Mouse (Mus musculus) heart, postnatal 36 days (tissue): ENCODE measurements around the gene I0C0044D17Rik. TPM values are rescaled to one million over a fixed set of nuclear protein-coding genes. Genes with fewer than 3 reads are reported as not detected.
"Not testable (repeated sequence)": the region's sequence is repeated elsewhere in the genome, so short reads cannot be mapped to it uniquely, and the experiment has no call there.

ENCODE experiments used
- DNase-seq, 2 experiments: peaks; one replicate each; pipeline ENCODE4 v3.0.0; 2021 to 2022
- intact Hi-C: fragments of 180-260 bp; cut with DNase I; formaldehyde crosslinking; loops from one replicate; pipeline ENCODE4 v1.15.1; 2025
- total RNA-seq, 2 experiments: library from RNA; stranded (reverse); gene quantifications; 2 replicates each; pipeline ENCODE4 v1.2.3; 2021

Gene I0C0044D17Rik
- not detected for total RNA-seq

- DNase-seq, intact Hi-C loops: not testable (repeated sequence)
Measured at GRCm38 (mm10) chr4:98823740-98824139, at the start of gene I0C0044D17Rik. I0C0044D17Rik (minus strand) TSS chr4:98823840.

DNA sequence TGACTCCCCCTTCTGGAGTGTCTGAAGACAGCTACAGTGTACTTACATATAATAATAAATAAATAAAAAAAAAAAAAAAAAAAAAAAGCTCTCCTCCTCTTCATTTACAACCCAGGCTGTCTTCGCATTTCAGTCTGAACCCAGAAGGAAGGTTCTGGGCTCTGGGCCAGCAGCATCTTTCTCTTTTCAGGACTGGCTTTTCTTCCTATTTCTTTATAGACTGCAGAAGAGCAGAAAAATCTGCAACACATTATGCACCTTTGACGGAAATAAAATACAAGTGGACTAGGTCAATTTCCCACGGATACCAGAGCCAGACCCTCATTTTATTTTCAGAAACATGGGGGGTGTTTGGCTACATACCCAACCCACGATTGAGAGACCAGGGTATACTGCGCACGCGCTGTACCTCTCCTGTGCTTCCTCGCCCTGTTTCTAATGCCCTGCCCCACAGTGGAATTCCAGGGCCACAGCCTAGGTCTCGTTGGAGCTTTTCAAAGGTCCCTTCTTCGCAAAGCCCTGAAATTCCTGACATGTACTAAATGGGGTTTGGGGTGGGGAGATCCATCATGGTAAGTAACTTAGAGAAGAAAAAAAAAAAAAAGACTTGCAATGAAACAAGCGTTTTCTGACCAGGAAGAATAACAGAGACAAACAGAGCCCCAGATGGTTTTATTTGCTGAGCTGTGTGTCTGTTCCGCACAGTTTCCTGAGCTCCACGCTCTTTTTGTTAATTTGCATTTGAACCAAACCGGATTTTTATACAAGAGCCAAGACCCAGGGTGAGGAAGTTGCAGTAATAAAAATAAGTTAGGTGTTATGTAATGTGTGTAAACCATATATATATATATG lies 42.0 kb upstream of the I0C0044D17Rik start:
- intact Hi-C loops, result no loop called here
- DNase-seq, result no peak

DNA sequence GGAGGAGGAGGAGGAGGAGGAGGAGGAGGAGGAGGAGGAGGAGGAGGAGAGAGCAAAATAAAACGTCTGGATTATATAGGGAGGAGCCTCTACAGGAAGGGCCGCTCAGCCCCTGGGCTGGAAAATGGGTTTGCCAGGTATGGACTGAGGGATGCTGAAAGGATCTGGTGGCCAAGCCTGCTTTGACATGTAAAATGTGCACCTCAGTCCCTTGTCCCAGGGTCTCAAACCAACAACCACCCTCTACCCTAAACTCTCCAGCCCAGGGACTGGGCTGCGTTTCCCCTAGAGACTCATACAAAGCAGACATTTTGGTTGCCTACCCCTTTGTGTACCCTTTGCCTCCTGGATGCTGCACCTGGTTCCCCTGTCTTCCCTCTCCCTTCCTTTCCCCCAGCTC lies 40.9 kb upstream of the I0C0044D17Rik start:
- DNase-seq, result no peak
- intact Hi-C loops, result no loop called here

- DNase-seq, result no peak
Measured at GRCm38 (mm10) chr4:98864094-98864493, 40.5 kb upstream of the I0C0044D17Rik start.

GRCm38 (mm10) chr4:98863451-98863850 lies 39.8 kb upstream of the I0C0044D17Rik start:
- DNase-seq, result no peak
- intact Hi-C loops, result no loop called here

More at GRCm38 (mm10) chr4:98864094-98864493, 40.5 kb upstream of the I0C0044D17Rik start:
- intact Hi-C loops, result no loop called here

GRCm38 (mm10) chr4:98858151-98858855 lies 34.7 kb upstream of the I0C0044D17Rik start:
- no peak for DNase-seq
- intact Hi-C loops, result no loop called here

GRCm38 (mm10) chr4:98857037-98857648 lies 33.5 kb upstream of the I0C0044D17Rik start:
- no peak for DNase-seq
- intact Hi-C loops, result no loop called here

- no peak for DNase-seq
- intact Hi-C loops, result no loop called here
Measured at GRCm38 (mm10) chr4:98853926-98854325, 30.3 kb upstream of the I0C0044D17Rik start.

GRCm38 (mm10) chr4:98850485-98850884 lies 26.8 kb upstream of the I0C0044D17Rik start:
- intact Hi-C loops, result not testable (repeated sequence)

GRCm38 (mm10) chr4:98847120-98847885 lies 23.7 kb upstream of the I0C0044D17Rik start:
- intact Hi-C loops, result no loop called here
- no peak for DNase-seq

More at GRCm38 (mm10) chr4:98850485-98850884, 26.8 kb upstream of the I0C0044D17Rik start:
- not testable (repeated sequence) for DNase-seq

GRCm38 (mm10) chr4:98846396-98846795 lies 22.8 kb upstream of the I0C0044D17Rik start:
- DNase-seq, result no peak
- intact Hi-C loops, result no loop called here

DNA sequence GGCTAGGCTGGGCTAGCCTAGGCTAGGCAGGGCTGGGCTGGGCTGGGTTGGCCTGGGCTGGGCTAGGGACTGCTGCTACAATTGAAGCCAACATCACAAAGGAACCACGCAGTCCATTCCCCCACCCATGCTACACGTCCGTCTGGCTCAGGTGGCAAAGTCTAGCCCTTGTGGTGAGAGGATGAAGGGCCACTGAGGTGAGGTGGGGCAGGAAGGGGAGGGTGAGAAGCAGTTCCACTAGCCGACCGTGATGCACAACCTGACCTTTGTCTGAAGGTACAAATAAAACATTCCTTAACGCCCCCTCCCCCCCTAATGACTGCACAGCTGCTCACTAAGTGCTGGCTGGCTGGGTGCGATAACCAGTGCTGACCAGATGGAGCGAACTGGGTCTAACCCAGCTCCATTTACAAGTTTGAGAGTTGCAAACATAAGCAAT lies 22.1 kb upstream of the I0C0044D17Rik start:
- intact Hi-C loops, result no loop called here
- no peak for DNase-seq

DNA sequence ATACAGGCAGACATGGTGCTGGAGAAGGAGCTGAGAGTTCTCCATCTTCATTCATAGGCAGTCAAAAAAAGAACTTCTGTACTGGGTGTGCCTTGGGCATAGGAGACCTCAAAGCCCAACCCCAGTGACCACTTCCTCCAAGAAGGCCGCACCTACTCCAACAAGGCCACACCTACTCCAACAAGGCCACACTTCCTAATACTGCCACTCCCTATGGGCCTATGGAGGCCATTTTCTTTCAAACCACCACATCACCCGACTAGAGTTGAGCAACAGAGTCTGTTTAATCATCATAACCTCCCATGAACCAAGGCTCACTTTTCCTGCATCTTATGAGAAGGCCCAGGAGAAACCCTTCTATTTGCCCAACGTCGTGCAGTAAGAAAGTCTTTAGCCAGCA lies 21.6 kb upstream of the I0C0044D17Rik start:
- no peak for DNase-seq
- intact Hi-C loops, result no loop called here

GRCm38 (mm10) chr4:98843906-98844597 lies 20.4 kb upstream of the I0C0044D17Rik start:
- intact Hi-C loops, result no loop called here
- no peak for DNase-seq

DNA sequence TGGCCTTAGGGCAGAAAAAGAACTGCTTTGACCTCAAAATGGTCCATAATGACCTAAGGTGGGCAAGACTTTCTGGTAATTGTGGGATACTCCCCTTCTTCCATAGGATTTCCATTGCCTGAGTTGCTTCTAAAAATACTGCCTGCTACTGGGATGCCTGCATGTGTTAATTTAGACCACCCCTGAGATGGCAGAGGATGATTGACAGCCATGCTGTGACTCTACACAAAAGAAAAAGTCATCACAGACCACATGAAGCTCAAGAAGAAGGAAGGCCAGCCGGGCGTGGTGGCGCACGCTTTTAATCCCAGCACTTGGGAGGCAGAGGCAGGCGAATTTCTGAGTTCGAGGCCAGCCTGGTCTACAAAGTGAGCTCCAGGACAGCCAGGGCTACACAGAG lies 17.6 kb upstream of the I0C0044D17Rik start:
- intact Hi-C loops, DNase-seq: not testable (repeated sequence)

GRCm38 (mm10) chr4:98840526-98840925 lies 16.9 kb upstream of the I0C0044D17Rik start:
- DNase-seq, result no peak
- intact Hi-C loops, result no loop called here

- intact Hi-C loops, result no loop called here
- no peak for DNase-seq
Measured at GRCm38 (mm10) chr4:98838913-98839312, 15.3 kb upstream of the I0C0044D17Rik start.

DNA sequence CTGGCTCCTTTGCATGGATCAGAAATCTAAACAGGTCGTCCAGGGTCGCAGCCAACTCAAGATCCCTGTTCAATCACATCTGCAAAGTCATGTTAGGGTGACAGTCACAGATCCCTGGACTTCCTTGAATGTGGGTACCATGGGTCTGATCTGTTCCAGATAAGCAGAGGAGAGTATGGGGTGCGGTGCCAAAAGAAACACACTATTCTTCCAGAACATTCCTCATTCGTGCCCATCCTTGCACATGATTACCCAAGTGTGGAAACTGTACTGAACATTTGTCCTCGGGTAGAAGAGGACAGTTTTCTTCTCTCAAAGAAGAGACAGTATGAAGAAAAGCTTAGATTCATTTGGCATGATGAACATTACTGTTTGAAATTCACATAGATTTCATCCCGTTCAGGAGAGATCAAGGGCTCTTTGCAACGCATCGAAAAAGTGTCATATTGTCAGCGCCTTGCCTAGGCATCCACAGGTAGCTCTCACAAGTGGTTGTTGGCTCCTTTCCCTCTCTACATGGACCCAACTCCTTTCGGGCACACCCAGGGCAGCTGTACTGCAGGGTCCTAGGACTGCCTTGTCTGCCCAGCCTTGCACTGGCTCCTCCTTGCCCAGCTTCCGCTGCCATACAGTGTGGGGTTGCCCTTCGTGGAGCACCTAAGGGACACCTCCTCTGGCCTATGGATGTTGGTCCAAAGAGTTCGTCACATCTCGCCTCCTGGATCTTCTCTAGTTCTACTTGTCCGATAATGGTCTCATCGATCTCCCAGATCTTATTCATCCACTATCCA lies 14.3 kb upstream of the I0C0044D17Rik start:
- intact Hi-C loops, result no loop called here
- DNase-seq, result no peak

DNA sequence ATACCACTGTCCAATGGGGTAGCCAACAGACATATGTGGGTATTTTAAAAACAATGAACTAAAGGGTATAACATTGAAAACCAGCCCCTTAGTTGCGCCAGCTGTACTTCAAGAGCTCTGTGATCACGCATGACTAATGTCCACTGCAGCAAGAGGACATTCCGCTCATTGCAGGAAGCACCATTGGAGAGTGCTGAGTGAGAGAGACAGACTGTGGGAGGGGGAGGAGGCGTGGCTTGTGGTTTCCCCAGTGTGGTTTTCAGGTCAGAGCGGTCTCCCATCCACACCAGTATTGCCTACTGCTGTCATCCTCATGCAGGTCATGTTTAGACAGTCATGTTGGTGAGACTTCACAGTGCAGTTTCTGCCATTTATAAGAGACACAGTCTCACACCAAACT lies 12.9 kb upstream of the I0C0044D17Rik start:
- no peak for DNase-seq
- intact Hi-C loops, result no loop called here
